Mouse (Mus musculus) spleen, postnatal 36 days (tissue): ENCODE data around the gene Ranbp2.

Experiments used
- DNase-seq, 2 experiments: peaks; one replicate each; pipeline ENCODE4 v3.0.0; 2022; ENCODE audit warnings: low spot score in 2 of 2, mixed read lengths in 1 of 2

Gene Ranbp2

DNA sequence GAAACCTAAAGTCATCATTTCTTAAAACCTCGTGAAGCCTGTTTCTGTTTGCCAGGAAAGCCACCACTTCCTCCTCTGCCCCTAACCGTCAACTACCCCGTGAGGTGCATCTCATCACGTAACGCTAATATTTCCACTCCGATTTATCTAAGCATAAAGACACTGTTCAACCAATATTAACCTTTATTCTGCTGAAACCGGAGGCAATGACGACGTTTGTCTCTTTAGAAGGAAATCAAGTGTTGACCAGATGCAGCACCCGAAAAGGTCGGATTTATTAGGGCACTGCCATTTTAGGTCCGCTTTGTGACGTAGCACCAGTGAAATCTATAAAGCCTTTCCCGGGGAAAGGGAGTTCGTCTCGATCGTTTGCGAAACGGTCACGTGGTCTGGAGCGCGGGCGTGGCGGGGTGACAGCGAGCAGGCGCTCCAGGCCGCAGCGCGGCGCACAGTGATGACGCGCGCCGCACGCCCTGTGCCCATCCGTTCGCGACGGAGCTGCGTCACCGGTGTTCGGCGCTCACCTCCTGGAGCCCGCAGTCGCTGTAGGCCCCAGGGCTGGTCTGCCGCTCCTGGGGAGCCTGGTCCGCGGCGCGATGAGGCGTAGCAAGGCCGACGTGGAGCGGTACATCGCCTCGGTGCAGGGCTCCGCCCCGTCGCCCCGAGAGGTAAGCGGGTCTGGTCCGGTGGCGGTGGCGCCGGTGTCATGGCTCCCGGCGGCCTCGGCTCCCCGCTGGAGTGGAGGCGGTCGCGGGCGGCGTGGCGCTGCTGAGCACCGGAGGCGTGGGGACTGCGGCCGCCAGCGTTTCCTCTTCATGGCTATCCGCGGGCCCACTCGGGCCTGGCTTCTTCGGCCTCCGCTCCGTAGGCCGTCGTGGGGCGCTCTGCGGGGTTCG lies at the start of gene Ranbp2:
Ranbp2 (plus strand) TSS at position 537 of the 896 bp plus-strand sequence.
- DNase-seq: peak; percentile 98

DNA sequence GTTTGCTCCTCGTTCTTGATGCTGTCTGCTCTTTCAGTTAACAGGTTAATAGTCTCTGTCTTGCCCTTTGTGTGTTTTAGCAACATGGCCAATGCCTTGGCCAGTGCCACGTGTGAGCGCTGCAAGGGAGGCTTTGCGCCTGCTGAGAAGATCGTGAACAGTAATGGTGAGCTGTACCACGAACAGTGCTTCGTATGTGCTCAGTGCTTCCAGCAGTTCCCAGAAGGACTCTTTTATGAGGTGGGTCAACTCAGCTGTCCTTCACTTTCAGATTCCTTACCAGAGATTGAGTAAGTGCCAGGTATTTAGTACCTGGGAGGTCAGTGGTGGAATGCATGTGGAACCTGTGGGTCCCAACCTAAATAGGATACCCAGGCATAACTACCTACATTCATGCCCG lies 47.8 kb upstream of the Ranbp2 start:
- no peak for DNase-seq

DNA sequence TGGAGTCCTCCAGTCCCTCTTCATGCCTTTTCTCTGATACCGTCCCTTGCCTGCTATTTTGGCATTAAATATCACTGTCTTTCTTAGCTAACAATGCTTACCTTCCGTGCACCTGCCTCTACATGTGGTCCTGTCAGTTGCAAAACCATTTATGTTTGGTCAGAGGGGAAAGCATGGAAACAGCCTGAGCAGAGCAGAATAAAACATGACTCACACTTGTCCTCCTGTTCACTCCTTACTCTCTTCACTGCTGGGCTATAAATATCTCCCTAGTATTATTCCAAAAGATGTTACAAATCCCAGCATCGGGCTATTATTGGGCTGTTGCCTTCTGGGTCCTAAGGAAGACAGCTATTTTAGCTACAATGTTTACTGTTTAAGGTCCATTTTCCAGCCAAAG lies 44.9 kb upstream of the Ranbp2 start:
- DNase-seq: no peak

DNA sequence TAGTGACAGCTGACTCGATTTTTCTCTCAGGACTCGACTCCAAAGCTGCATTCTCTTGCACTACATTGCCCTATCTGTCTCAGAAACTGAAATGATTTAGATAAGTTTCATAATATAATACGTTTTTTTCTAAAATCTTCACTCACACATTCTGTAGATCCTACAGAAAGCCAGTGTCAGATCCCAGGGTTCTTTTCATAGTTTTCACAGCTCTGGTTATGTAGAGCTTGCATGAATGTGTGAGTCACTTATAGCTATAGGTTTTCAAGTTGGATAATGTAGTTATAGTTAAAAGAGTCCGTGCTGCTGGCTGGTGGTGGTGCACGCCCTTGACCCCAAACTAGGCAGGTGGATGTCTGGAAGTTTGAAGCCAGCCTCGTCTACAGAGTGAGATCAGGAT lies 42.1 kb upstream of the Ranbp2 start:
- no peak for DNase-seq

DNA sequence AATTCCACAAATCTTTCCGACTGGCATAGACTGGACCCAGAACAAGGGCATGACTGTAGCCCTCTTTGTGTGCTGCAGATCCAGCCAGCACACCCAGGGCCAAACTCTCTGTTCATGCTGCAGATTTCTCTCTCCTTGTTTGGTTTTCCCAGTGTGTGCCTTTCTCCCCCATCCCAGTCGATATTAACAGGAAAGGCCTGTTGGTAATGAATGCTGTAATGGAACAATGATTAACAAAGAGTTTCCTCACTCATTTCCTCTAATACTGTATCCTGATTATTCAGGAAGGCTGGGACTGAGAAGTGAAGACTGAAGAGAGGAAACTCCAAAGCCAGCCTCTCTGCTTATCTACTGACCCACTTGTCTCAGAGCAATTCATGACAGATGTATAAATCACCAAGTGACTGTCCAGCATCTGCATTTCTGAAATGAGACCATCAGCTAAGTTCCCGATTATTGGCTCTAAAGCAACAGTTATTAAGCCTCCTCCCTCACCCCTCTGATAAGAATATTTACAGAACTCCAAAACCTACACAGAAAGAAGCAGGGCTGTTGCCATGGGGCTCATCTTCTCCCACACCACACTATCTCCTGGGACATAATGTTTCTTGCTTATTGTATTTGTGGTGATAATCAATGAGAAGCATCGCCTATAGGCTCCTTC lies 41.3 kb upstream of the Ranbp2 start:
- no peak for DNase-seq

DNA sequence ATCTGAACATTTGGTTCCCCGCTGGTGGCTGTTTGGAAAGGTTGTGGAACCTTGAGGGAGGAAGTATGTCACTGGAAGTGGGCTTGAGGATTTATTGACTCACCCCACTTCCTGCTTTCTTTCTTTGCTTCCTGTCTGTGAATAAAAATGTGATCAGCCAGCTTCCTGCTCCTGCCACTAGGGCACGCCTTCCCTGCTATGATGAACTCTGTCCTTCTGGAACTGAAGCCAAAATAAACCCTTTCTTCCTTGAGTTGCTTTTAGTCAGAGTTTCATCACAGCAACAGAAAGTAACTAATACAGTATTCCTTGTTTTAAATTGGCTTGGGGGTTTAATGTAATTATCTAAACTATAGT lies 40.8 kb upstream of the Ranbp2 start:
- no peak for DNase-seq

DNA sequence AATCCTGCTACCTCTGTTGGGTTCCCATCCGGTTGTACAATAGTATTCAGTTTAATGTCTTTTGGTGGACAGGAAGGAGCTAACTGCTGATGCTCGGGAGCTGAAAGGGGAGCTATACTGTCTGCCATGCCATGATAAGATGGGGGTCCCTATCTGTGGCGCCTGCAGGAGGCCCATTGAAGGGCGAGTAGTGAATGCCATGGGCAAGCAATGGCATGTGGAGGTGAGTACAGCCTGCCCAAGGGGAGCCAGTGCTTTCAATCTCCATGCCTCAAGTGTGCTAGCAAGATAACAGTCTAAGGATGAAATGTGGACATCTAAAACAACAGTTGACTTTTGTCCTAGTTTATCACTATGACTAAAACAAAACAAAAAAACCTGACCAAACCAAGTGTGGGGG lies 34.4 kb upstream of the Ranbp2 start:
- peak; percentile 29 to 31 for DNase-seq

DNA sequence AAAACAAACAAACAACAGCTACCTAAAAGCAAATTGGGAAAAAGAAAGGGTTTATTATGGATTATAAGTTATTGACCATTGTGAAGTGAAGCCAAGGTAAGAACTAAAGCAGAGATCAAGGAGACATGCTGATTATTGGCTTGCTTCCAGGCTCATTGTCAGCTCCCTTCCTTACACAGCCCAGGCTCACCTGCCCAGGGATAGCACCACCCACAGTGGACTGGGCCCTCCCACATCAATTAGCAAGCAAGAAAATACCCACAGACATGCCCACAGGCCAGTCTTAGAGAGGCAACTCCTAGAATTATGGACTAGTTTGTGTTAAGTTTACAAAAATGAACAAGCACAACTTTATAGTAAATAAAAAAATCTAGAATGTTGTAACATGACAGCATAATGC lies 33.9 kb upstream of the Ranbp2 start:
- no peak for DNase-seq

DNA sequence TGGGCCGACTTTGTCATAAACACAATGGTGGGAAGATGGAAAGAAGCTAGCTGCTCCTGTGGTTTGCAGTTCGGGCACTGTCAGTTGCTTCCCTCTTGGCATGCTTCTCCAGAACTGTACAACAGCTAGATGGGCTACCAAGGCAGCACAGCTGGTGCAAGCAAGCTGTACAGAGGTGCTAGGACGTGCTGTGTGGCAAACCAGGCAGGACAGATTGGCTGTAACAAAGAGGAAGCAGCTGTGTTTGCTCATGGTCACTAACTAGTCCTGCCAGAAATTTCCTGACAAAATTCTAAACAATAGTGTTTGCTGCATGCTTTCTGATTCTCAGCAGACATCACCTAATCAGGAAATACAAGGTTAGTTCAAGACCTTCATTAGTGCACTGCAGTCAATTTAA lies 30.0 kb upstream of the Ranbp2 start:
- no peak for DNase-seq

DNA sequence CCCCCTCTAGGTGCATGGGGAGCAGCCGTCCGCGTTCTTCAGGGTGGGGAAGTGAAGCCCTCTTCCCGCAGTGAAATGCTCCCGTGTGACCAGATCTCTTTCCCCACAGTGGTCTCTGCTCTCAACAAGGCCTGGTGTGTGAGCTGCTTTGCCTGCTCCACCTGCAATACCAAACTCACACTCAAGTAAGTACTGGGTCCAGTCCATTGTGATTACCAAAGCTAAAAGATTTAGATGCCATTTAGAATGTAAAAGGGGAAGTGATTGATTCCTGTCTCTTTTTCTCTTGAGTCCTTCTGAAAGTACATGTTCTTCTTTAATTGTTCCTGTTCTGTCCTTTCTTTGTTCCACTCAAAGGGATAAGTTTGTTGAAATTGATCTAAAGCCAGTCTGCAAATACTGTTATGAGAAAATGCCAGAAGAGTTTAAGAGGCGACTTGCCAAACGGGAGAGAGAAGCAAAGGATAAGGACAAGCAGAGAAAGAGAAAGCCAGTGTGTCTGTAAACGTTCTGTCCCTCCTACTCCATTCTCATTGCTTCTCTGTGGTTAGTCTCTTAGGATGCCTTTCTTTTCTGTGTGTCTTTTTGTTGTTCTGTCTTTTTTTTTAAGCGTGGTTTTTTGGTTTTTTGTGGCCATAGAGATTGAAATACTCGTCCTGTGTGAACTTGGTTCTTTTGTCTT lies 28.3 kb upstream of the Ranbp2 start:
- DNase-seq: no peak

DNA sequence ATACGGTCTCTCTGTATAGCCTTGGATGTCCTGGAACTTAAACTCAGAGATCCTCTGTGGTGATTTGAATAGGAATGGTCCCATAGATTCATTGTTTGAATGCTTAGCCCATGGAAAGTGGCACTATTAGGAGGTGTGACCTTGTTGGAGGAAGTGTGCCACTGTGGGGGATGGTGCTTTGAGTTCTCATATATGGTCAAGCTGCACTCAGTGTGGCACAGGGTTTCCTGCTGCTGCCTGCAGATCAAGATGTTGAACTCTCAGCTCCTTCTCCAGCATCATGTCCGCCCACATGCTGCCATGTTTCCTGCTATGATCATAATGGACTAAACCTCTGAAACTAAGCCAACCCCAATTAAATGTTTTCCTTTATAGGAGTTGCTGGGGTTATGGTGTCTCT lies 18.8 kb upstream of the Ranbp2 start:
- DNase-seq: no peak

DNA sequence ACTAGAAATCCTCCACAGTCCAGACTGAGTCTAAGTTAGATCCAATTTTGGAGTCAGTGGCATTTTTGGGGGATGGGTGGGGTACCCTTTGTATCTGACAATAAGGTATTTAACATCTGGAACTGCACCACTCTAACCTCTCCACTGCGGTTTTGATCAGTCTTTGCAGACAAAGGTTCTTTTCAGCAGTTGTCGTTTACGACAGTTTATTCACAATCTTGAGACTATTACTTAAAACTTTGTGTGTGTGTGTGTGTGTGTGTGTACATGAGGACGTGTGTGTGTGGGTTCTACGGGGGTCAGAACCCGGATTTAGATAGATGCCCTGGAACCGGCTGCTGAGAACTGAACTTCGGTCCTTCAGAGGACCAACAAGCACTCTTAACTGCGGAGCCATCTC lies 870 bp upstream of the Ranbp2 start:
- peak in 1 of 2 experiments; percentile 31 for DNase-seq

DNA sequence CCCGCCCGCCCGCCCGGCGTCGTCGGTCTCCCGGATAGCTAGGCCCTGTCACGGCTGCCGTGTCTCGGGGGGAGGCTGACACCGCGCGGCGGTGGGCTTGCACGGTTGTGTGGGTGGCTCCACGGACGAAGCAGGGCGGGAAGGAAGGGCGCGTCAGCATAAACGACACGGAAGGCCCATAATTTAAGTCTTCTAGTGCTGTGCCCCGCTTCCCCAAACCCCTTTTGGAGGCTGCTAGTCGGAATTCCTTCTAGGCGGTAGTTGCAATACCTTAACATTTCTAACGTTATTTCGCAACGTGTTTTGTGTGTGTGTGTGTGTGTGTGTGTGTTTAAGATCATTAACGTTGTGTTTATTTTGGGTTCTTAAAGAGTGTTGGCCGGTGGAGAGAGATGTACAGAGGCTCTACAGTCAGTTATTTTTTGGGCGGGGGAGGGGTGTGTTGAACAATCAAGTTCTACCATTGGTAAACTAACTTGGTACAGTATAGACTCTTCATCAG lies 611 bp downstream of the Ranbp2 start:
- DNase-seq: peak in 1 of 2 experiments; percentile 46

DNA sequence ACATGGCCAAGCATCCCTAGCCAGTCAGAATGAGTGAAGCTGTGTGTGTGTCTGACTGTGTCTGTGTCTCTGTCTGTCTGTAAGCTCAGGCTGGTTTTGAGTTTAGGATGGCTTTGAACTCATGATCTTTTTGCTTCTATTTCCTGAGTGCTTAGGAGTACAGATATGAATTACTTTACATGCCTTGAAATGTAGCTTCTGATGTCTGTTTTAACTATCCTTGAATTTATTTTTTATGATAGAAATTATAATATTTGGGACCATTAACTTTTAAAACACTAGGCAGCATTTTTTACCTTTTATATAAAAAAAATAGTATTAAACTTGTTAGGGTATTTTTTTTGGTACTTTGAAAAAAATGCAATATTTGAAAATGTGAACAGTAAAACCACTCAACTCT lies 4.9 kb downstream of the Ranbp2 start:
- DNase-seq: no peak

DNA sequence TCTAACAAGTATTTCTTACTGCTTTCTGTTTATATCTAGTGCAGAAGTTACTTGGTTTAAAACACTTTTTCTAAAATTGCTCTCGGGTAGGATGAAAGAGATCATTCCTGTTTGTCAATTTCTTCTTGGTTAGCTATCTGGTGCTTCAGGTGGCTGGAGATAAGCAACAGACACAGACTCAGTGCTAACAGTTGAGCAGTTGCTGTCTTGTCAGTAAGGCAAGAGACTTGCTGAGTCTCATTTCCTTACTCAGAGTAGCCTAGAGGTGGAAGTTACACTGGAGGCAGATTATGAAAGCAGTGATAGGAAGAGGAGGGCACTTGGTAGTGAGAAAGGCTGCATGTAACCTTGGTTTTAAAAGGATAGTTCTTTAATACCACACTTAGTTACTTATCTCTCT lies 5.5 kb downstream of the Ranbp2 start:
- DNase-seq: peak; percentile 2 to 9

DNA sequence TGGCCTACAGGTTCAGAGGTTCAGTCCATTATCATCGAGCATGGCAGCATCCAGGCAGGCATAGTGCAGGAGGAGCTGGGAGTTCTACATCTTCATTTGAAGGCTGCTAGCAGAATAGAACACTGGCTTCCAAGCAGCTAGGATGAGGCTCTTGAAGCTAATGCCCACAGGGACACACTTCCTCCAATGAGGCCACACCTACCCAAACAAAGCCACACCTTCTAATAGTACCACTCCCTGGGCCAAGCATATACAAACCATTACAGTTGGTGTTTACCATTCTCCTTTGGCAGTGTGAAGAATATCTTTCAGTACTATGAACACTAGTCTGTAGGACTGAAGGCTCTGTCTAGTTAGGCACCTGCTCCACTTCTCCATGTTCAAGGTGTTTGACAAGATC lies 13.2 kb downstream of the Ranbp2 start:
- DNase-seq: no peak

DNA sequence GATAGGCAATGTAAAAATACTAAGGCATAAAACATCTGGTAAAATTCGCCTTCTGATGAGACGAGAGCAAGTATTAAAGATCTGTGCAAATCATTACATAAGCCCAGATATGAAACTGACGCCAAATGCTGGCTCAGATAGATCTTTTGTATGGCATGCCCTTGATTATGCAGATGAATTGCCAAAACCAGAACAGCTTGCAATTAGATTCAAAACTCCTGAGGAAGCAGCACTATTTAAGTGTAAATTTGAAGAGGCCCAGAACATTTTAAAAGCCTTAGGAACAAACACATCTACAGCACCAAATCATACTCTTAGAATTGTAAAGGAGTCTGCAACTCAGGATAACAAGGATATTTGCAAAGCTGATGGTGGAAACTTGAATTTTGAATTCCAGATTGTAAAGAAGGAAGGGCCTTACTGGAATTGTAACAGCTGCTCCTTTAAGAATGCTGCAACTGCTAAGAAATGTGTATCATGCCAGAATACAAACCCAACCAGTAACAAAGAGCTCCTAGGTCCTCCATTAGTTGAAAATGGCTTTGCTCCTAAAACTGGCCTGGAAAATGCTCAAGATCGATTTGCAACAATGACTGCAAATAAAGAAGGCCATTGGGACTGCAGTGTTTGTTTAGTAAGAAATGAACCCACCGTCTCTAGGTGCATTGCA lies 30.5 kb downstream of the Ranbp2 start:
- no peak for DNase-seq

DNA sequence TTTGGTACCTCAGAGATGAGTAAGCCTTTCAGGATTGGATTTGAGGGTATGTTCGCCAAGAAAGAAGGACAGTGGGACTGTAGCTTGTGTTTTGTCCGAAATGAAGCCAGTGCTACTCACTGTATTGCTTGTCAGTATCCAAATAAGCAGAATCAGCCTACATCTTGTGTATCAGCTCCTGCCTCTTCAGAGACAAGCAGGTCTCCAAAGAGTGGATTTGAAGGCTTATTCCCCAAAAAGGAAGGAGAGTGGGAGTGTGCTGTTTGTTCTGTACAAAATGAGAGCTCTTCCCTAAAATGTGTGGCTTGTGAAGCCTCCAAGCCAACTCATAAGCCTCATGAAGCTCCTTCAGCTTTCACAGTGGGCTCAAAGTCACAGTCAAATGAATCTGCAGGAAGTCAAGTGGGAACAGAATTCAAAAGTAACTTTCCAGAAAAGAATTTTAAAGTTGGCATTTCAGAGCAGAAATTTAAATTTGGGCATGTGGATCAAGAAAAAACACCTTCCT lies 31.4 kb downstream of the Ranbp2 start:
- DNase-seq: no peak

DNA sequence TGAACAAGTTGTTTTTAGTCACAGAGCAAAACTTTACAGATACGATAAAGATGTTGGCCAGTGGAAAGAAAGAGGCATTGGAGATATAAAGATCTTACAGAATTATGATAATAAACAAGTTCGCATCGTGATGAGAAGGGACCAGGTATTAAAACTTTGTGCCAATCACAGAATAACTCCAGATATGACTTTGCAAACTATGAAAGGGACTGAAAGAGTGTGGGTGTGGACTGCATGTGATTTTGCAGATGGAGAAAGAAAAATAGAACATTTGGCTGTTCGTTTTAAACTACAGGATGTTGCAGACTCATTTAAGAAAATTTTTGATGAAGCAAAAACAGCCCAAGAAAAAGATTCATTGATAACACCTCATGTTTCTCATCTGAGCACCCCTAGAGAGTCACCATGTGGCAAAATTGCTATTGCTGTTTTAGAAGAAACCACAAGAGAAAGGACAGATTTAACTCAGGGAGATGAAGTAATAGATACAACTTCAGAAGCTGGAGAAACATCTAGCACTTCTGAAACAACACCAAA lies 33.3 kb downstream of the Ranbp2 start:
- DNase-seq: no peak

DNA sequence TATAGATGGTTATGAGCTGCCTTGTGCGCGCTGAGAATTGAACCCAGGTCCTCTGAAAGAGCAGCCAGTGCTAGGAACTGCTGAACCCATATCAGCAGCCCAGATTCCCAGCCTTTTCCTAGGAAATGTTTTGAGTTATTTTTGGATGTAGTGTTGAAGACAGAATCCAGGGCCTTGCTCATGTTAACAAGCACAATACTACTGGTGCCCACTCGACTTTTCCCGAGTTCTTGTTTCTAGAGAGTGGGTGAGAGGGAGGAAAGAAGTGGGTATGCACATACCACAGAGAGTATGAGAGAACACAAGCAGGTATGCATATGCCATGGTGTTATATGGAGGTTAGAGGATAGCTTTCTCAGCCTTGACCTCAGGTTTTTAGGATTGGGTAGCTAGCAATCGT lies 44.3 kb downstream of the Ranbp2 start:
- DNase-seq: no peak

DNA sequence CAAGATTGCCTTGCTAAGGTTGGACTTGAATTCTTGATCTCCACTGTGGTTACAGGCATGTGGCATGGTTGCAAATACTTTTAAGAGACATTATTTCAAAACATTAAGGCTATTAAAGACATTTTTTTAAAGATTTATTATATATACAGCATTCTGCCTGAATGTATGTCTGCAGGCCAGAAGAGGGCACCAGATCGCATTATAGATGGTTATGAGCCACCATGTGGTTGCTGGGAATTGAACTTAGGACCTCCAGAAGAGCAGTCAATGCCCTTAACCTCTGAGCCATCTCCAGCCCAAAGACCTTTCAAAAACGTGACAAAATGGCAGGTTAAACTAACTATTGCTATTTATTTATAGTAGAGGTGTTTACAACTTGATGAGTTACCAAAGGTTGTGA lies 48.9 kb downstream of the Ranbp2 start:
- no peak for DNase-seq

DNA sequence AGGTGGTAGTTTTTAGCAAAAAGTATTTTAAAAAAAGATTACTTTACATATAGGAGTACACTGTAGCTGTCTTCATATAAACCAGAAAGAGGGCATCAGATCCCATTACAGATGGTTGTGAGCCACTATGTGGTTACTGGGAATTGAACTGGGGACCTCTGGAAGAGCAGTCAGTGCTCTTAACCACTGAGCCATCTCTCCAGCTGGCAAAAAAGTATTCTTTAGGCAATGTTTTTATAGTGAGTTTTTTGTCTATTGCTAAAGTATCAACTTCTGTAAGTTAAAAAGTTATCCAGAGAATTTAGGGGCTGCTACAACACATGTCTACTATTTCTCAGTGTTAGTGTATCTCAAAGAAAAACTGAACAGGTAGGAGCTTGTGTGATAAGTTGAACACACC lies 50.0 kb downstream of the Ranbp2 start:
- DNase-seq: no peak
